Mouse (Mus musculus): ENCODE measurements around the gene Kirrel3.

The Kirrel3 gene

GRCm38 (mm10) chr9:35050701-35051454, 565.2 kb downstream of the Kirrel3 start:
- peak in 1 of 2 experiments; percentile 1 for DNase-seq (ENCODE audit: inconsistent age in 2 of 2, low spot score in 1 of 2)

GRCm38 (mm10) chr9:35051666-35052065, 566.0 kb downstream of the Kirrel3 start:
- DNase-seq (ENCODE audit: inconsistent age in 2 of 2, low spot score in 1 of 2), result peak in 1 of 2 experiments; percentile 2

- DNase-seq (ENCODE audit: inconsistent age in 2 of 2, low spot score in 1 of 2), result peak in 1 of 2 experiments; percentile 4
Observed at GRCm38 (mm10) chr9:35052671-35053070, 567.0 kb downstream of the Kirrel3 start.

- DNase-seq (ENCODE audit: inconsistent age in 2 of 2, low spot score in 1 of 2), result peak in 1 of 2 experiments; percentile 6
Observed at GRCm38 (mm10) chr9:35053081-35053480, 567.4 kb downstream of the Kirrel3 start.

- DNase-seq (ENCODE audit: inconsistent age in 2 of 2, low spot score in 1 of 2), result peak in 1 of 2 experiments; percentile 2
Observed at GRCm38 (mm10) chr9:35053669-35054068, 568.0 kb downstream of the Kirrel3 start.

GRCm38 (mm10) chr9:35055528-35056330, 570.0 kb downstream of the Kirrel3 start:
- peak; percentile 10 to 35 for DNase-seq (ENCODE audit: inconsistent age in 2 of 2, low spot score in 1 of 2)

GRCm38 (mm10) chr9:35056611-35057010, 570.9 kb downstream of the Kirrel3 start:
- DNase-seq (ENCODE audit: inconsistent age in 2 of 2, low spot score in 1 of 2), result peak; percentile 2 to 22

- DNase-seq (ENCODE audit: inconsistent age in 2 of 2, low spot score in 1 of 2), result peak; percentile 3 to 32
Observed at GRCm38 (mm10) chr9:35057631-35058030, 571.9 kb downstream of the Kirrel3 start.

- peak; percentile 13 to 66 for DNase-seq (ENCODE audit: inconsistent age in 2 of 2, low spot score in 1 of 2)
Observed at GRCm38 (mm10) chr9:35058186-35058585, 572.5 kb downstream of the Kirrel3 start.

GRCm38 (mm10) chr9:35058596-35059354, 573.1 kb downstream of the Kirrel3 start:
- peak; percentile 79 to 95 for DNase-seq (ENCODE audit: inconsistent age in 2 of 2, low spot score in 1 of 2)

GRCm38 (mm10) chr9:35059881-35060280, 574.2 kb downstream of the Kirrel3 start:
- DNase-seq (ENCODE audit: inconsistent age in 2 of 2, low spot score in 1 of 2), result peak; percentile 12 to 50

- DNase-seq (ENCODE audit: inconsistent age in 2 of 2, low spot score in 1 of 2), result peak; percentile 6 to 29
Observed at GRCm38 (mm10) chr9:35061446-35061845, 575.8 kb downstream of the Kirrel3 start.
